Mouse (Mus musculus) kidney, embryonic 14.5 days (tissue): Measurements from ENCODE around the gene Gpcpd1. TPM values are rescaled to one million over a fixed set of nuclear protein-coding genes. Genes with fewer than 3 reads are reported as not detected.

Source experiments
- ATAC-seq: fragments of 200-750 bp; cut with Nextera tagmentation; 2 replicates; pipeline ENCODE4 v1.8.0; 2017; ENCODE audit warnings: moderate number of reproducible peaks, mild to moderate bottlenecking, moderate TSS enrichment, moderate library complexity; ENCODE audit not compliant: low FRiP score, low TSS enrichment
- H3K27ac ChIP-seq: fragments of 300-500 bp; sonication (generic); 2 replicates; pipeline ENCODE4 v1.5.1; 2014; ENCODE audit warnings: low read depth, mild to moderate bottlenecking, low read length, moderate library complexity, mixed read lengths
- H3K27me3 ChIP-seq: fragments of 300-500 bp; sonication (generic); 2 replicates; pipeline ENCODE4 v1.6.1; 2014; ENCODE audit warnings: mild to moderate bottlenecking, low read length; ENCODE audit not compliant: control insufficient read depth, insufficient read depth
- H3K36me3 ChIP-seq: fragments of 300-500 bp; sonication (generic); 2 replicates; pipeline ENCODE4 v1.6.1; 2014; ENCODE audit warnings: low read length, mixed read lengths; ENCODE audit not compliant: control insufficient read depth, insufficient read depth
- H3K4me1 ChIP-seq: fragments of 300-500 bp; sonication (generic); 2 replicates; pipeline ENCODE4 v1.6.1; 2014; ENCODE audit warnings: low read length, mixed read lengths; ENCODE audit not compliant: control insufficient read depth, insufficient read depth
- H3K4me2 ChIP-seq: fragments of 300-500 bp; sonication (generic); replicated peaks from 2 replicates; pipeline ENCODE4 v1.6.1; 2014; ENCODE audit warnings: low read depth, mild to moderate bottlenecking, low read length
- H3K4me3 ChIP-seq: fragments of 300-500 bp; sonication (generic); 2 replicates; pipeline ENCODE4 v1.5.1; 2014; ENCODE audit warnings: mild to moderate bottlenecking, low read length
- H3K9ac ChIP-seq: fragments of 300-500 bp; sonication (generic); 2 replicates; pipeline ENCODE4 v1.6.1; 2014; ENCODE audit warnings: low read depth, mild to moderate bottlenecking, low read length, moderate library complexity
- H3K9me3 ChIP-seq: fragments of 300-500 bp; sonication (generic); 2 replicates; pipeline ENCODE4 v1.6.1; 2016; ENCODE audit warnings: low read length; ENCODE audit not compliant: control insufficient read depth
- WGBS: fragments of 180-500 bp; shearing (Covaris S2); extraction: QIAGEN DNeasy Blood & Tissue Kit; methylation state at CpG from one replicate; pipeline ENCODE4 v1.1.7; 2014; 5-methylcytosine and 5-hydroxymethylcytosine counted together
- polyA plus RNA-seq: library from polyadenylated mRNA; unstranded; fragments of >200 nt; fragmentation: Nextera tagmentation; extraction: Ambion mirVana; gene quantifications from 2 replicates; pipeline ENCODE4 v1.2.1, GENCODE M21; 2014

The Gpcpd1 gene
- polyA plus RNA-seq, 1 experiment from 2014 or later = 42.8 TPM

DNA sequence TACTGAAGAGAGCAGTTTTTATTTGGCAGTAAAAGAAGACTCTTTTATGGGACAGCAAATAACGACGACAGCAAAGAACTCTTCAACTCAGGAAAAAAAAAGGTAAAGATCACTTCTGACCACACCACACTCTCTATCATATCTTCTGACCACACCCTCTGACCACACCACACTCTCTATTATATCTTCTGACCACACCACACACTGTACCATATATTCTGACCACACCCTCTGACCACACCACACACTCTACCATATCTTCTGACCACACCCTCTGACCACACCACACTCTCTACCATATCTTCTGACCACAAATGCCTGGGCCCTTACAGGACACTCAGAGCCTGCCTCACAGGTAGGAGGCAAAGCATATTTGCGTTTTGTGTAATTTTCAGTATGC, 106.0 kb downstream of the Gpcpd1 start:
- Histone ChIP-seq H3K9me3 (no peaks in the 10 kb centered on the region), H3K36me3 (no peaks in the 10 kb centered on the region), H3K9ac (no peak overlapping the region), H3K4me1 (no peaks in the 10 kb centered on the region), H3K27me3 (no peaks in the 10 kb centered on the region), H3K27ac (no peak overlapping the region), H3K4me3 (no peak overlapping the region), H3K4me2 (no peak overlapping the region)
- WGBS = 46% methylated on average over 3 of the region's 3 CpGs
- no peak for ATAC-seq

Other genes with a start within 250 kb of the Gpcpd1 start
- 0.20 and 0.30 TPM in 2 replicates for gene Prokr2, start 202.3 kb downstream of the Gpcpd1 start, polyA plus RNA-seq
- 17.3 and 18.2 TPM in 2 replicates for gene Shld1, start 99.2 kb upstream of the Gpcpd1 start, polyA plus RNA-seq
- 0.13 and 0.32 TPM in 2 replicates for gene Chgb, start 193.5 kb upstream of the Gpcpd1 start, polyA plus RNA-seq
- gene Trmt6, start 228.3 kb upstream of the Gpcpd1 start, polyA plus RNA-seq = 37.1 and 37.2 TPM in 2 replicates
- gene Mcm8, start 228.4 kb upstream of the Gpcpd1 start, polyA plus RNA-seq = 15.5 and 21.4 TPM in 2 replicates